Mouse (Mus musculus): Measurements from ENCODE around the gene Phyhipl.

DNA sequence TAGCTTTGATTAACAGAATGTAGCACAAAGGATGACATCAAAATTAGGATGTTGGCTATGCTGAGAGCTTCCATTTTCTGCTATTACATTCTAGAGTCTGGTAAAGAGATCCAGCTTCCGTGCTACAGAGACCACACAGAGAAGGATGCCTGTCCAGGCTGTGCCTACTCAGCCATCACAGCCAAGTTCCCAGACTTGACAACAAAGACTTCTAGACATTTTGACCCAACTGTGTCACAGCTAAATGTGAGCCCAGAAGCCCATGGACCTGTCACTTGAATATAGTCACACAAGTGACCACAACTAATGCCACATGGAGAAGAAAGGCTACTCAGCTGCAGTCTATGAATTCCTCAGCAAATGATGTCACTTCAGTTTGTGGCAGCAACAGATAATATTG is 24.6 kb downstream of the Phyhipl start:
- TF ChIP-seq POLR2A (IDR thresholded peaks at IDR 0.05; ENCODE audit: low read depth, low read length) (no peak), TBP (conservative IDR thresholded peaks at IDR 0.05; ENCODE audit: low read depth, low read length) (no peak)

Measured in CH12.LX (cell line).